Mouse (Mus musculus): ENCODE results near the gene Uhrf1. TPM values are rescaled to one million over a fixed set of nuclear protein-coding genes. Genes with fewer than 3 reads are reported as not detected.

Gene Uhrf1
- 122 and 123 TPM in 2 replicates for polyA plus RNA-seq (2012)

DNA sequence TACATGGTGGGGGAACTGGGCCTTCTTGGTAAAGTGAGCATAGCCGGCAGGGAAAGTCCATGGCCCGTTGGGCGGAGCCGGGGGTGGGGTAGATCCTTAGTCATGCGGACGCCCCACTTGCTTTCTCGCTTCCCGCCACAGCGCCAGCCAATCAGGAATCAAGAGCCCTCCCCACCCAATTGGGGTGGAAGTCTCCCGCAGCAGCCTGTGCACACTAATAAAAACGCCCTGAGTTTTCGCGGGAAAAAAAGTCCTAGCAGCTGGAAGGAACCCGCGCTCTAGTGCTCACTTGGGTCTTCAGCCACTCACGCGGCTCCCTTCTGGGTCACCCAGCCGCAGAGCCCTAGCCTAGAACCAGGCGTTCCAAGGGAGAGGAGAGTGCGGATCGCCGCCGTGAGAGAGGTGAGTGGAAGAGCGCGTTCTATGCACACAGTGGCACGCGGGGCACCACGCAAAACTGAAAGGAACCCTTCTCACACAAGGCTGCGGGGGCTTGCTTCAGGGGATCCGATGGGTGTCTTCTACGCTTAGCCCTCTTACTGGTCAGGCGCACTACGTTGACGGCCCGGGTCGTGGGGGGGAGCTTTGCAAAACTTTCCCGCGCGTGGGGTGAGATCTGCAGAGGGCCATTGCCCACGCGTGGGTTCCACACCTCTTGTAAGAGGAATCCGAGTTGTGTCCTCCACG, at the start of gene Uhrf1:
Gene Uhrf1 (plus strand): TSS at position 162 of the 687 bp plus-strand sequence.
- TF ChIP-seq GATA1 (IDR thresholded peaks at IDR 0.05; ENCODE audit: low read length), result no peak

DNA sequence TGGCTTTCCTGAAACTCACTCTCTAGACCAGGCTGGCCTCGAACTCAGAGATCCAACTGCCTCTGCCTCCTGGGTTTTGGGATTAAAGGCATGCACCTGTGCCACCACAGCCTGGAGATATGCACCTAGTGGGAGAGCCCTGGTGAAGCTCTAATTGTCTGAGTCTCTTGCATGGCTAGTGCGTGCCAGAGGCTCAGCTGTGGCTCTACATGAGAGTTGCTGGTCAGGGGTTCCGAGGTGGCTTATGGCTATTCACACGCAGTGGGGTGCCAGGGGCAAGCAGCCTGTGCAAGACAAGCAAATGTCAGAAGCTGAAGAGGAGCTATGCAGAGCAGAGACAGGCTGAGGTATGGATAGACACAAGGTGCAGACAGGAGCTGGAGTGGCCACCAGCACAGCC, 48.4 kb upstream of the Uhrf1 start:
- no peak for TF ChIP-seq GATA1 (IDR thresholded peaks at IDR 0.05; ENCODE audit: low read length)

DNA sequence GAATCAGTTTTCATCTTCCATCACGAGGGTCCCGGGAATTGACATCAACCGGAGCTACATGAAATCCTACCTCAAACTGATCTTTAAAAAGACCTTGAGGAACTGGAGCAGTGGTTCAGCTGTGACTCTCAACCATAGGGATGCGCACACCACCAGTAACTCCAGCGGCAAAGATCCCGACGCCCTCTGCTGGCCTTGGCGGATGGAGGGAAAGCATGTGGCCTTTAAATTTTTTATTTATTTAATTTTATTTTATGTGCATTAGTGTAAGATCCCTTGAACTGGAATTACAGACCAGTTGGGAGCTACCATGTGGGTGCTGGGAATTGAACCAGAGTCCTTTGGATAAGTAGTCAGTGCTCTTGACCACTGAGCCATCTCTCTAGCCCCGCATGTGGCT, 47.7 kb upstream of the Uhrf1 start:
- TF ChIP-seq GATA1 (IDR thresholded peaks at IDR 0.05; ENCODE audit: low read length), result no peak

DNA sequence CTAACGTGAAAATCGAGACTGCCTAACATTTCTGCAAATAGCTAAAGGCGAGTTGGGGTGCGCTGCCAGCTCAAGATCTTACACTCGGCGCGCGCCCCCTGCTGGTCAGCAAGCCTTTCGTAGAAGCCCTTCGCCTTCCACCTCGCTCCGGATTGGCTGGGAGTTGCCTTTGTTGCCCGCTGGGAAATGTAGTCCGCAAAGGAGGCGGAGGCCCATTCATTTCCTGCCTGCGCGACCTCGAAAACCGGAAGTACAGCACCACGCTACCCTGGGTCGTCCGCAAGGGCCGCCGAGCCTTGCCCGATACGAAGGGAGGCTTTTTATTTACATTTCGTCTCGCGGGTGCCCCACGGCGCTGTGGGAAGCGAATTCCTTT, 47.3 kb upstream of the Uhrf1 start:
- no peak for TF ChIP-seq GATA1 (IDR thresholded peaks at IDR 0.05; ENCODE audit: low read length)

DNA sequence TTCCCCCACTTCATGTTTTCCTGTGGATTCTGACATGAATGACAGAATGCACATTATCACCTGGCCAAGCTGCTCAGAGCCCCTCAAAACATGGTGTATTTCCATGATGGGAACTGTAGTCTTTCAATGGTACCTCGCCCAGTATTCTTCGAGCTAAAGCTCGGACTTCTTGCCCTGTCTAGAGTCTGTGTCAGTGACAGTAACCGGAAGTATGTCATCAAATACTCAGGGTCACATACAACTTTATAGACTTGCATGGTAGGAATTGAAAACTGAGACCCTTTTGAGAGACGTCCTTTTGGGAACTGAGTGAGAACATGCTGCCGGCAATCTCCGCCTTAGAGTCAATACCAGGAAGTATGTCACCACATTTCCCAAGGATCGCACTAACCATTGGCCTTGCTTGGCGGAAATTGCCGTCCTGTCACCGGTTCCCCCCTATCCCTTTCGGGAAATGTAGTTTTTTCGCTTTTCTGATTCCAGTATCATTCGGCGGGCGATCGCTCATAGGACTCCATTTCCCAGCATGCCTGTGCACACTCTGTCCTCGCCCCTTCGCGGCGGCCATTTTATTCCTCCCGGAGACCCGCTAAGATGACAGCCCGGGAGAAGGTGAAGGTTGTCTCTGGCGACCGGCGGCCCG, 46.8 kb upstream of the Uhrf1 start, which contains the start of gene Fem1a:
Gene Fem1a (plus strand): TSS at position 572 of the 643 bp plus-strand sequence.
- no peak for TF ChIP-seq GATA1 (IDR thresholded peaks at IDR 0.05; ENCODE audit: low read length)

DNA sequence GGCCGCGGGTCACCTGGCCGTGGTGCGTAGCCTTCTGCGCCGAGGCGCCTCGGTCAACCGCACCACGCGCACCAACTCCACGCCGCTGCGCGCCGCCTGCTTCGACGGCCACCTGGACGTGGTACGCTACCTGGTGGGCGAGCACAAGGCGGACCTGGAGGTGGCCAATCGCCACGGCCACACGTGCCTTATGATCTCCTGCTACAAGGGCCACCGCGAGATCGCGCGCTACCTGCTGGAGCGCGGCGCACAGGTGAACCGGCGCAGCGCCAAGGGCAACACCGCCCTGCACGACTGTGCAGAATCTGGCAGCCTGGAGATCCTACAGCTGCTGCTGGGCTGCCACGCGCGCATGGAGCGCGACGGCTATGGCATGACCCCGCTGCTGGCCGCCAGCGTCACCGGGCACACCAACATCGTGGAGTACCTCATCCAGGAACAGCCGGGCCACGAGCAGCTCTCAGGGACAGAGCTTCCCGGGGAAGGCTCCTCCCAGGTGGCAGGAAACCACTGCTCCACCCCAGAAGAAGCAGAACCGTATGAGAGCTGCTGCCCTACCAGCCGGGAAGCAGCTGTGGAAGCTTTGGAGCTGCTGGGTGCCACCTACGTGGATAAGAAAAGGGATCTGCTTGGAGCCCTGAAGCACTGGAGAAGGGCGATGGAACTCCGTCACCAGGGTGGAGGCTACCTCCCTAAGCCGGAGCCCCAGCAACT, 45.8 kb upstream of the Uhrf1 start:
- TF ChIP-seq GATA1 (IDR thresholded peaks at IDR 0.05; ENCODE audit: low read length), result no peak

DNA sequence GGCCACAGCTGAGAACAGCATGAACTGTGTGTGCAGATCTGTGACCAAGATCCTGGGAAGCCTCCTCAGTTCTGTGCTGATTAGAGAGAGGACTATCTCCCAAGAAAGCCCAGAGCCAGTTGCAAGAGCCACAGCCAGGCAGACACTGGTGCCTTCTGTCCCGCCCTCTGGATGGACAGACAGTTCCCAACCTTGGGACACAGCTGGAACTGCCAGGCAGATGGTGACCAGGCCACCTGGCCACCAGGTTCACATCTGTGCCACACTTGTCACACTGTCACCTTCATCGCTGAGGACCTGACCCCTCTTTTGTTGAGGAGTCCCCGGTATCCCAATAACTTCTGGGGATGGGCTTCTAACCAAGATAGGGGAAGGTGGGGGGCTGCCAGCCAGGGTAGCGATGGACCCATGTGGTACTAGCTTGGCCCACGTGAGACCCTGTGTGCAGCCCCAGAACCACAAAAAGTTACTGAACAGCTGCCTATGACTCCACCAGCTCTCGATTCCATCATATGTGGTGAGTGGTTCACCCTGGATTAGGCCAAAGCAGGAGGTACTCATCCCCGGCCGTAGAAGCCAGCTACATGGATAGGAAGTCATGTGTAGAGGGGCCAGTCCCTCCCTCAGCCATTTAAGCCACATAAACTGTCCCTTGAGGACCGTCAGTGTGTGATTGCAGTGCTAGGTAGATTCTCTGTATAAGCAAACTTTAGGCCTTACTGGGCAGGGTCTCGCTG, 43.7 kb upstream of the Uhrf1 start:
- TF ChIP-seq GATA1 (IDR thresholded peaks at IDR 0.05; ENCODE audit: low read length), result no peak

DNA sequence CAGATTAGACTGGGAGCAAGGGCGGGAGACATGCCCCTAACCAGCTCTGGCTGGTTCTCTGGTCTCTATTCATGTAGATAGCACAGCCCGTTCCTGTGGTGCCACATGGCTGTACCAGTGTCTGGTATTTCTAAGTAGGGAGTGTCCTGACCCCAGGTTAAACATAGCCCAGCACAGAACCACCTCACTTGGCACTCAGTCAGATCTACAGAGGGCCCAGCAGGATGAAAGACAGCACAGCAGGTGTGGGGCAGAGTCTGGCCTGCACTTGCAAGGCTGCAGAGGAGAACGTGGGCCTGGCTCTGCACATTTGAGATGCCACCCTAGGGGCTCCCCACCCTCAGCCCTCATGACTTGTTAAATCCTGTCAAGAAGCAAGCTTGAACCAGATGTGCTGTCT, 42.0 kb upstream of the Uhrf1 start:
- TF ChIP-seq GATA1 (IDR thresholded peaks at IDR 0.05; ENCODE audit: low read length), result no peak

DNA sequence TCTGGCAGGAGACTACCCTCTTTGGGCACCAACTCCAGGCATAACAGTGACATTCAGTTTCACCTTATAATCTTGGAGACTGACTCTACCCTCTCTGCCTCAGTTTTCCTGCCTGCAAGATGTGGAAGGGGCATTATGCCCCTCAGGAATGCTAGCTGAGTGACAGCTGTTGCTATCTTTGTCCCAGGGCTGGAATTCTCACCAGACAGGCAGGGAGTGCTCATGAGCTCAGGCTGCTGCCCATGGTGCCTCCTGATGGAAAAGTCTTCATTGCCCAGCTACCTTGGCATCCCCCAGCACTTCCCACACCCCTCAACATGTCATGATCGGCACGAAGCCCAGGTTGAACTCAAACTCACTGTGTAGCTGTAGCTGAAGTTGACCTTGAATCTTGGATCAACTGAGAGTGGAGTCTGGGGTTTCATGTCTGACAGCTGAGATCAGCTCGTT, 40.5 kb upstream of the Uhrf1 start:
- no peak for TF ChIP-seq GATA1 (IDR thresholded peaks at IDR 0.05; ENCODE audit: low read length)

DNA sequence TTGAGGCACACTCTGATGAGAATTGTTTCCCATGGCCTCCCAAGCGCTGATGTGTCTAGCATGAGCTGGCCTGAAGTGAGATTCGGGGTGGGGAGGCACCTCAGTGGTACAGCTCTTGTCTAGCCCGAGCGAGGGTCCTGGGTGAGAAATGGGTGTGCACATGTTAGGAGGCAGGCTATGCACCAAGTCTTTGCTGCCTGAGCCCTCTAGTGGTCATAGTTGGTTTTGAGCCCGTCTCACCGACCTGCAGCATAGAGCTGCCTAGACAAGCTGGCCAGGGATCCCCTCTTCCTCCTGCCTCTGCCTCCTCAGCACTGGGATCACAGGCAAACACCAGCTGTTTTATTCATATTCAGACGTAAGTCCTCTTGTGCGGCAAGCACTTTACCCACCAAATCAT, 39.1 kb upstream of the Uhrf1 start:
- TF ChIP-seq GATA1 (IDR thresholded peaks at IDR 0.05; ENCODE audit: low read length), result no peak

DNA sequence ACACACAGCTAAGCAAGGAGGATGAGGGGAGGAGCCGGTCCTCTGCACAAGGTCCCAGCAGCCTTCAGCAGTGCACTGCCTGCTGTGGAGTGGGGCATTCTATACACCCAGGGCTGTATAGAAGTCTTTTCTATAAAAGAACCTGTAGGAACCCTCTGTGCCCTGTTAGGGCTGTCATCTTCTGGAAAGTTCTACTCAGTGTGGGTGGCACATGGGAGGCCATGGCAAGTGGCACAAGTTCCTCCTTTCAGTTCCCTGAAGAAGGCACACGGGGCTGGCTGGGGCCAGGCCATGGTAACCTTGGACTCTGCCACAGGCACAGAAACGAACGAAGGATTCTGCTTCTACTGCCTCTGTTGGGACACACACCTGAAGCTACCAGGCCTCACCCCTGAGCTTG, 38.1 kb upstream of the Uhrf1 start:
- no peak for TF ChIP-seq GATA1 (IDR thresholded peaks at IDR 0.05; ENCODE audit: low read length)

DNA sequence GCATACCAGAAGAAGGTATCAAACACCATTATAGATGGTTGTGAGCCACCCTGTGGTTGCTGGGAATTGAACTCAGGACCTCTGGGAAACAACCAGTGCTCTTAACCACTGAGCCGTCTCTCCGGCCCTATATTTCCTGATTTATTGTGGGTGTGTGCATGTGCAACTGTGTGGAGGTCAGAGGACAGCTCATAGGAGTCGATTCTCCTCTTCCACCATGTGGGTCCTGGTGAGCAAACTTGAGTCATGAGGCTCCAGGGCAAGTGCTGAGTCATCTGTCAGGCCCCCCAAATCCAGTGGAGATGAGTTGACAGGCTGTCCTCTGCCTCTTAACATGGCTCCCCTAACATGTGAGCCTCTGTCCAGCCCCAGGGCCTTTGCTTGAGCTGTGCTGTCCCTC, 37.3 kb upstream of the Uhrf1 start:
- TF ChIP-seq GATA1 (IDR thresholded peaks at IDR 0.05; ENCODE audit: low read length), result no peak

DNA sequence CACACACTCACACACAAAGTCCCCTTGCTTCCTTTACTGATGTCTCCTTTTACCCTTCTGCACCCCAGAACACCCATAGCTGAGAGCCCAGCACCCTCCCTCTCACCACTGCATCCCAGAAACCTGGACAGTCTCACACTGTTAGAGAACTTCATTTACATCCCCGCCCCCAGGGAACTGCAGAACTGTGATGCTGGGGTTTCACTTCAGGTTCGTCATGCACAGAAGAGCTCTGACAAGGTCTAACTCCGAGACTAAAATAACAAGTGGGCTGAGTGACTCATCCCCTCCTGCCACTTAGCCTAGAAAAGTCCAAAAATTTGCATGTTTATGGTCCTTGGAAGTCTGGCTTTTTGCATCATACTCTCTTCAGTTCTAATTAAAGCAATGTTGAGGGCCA, 36.9 kb upstream of the Uhrf1 start:
- no peak for TF ChIP-seq GATA1 (IDR thresholded peaks at IDR 0.05; ENCODE audit: low read length)

DNA sequence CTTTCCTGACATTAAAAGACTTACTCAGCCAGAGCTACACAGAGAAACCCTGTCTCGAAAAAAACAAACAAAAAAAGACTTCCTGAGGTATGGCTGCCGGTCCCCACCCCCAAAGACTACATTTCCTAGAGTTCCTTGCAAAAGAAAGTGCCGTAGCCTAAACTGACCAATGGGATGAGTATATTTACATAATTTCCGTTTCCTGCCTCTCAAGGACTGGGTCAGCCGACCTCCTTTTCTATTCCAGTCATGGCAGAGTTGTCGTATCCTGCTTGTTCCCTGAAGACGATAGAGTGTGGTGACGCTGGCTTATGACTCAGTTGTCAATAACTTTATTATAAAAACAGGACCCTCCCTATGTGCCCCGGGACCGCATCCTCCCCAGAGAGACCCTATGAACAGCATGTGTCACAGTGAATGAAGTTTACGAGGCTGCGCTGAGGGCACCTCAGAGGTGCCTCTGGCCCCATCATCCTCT, 33.9 kb upstream of the Uhrf1 start:
- no peak for TF ChIP-seq GATA1 (IDR thresholded peaks at IDR 0.05; ENCODE audit: low read length)

DNA sequence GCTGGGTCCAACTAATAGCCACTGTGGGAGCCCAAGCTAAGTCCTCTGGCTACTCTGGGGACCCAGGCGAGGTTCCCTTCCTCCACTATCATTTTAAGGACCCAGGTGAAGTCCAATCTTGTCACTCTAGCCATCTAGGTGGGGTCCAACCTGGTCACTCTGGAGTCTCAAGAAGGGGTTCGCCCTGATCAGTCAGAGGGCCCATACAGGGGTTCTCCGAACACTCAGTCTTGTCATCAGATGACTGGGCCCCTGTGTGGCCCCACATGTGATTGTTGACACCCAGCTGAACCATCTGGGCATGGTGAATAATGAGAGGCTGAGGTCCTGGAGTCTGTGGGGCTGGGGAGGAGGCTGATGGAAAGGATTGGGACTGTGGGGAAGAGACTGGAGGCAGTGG, 33.4 kb upstream of the Uhrf1 start:
- TF ChIP-seq GATA1 (IDR thresholded peaks at IDR 0.05; ENCODE audit: low read length), result no peak
